Mouse (Mus musculus) liver, embryonic 14.5 days (tissue): ENCODE measurements around the gene Eno2.

Experiments used
- CTCF ChIP-seq: IDR thresholded peaks from 2 replicates; pipeline ENCODE4 v1.5.1; 2016; ENCODE audit warnings: antibody characterized with exemption, low read depth, control low read depth
- EP300 ChIP-seq: IDR thresholded peaks from 2 replicates; pipeline ENCODE4 v1.6.1; 2016; ENCODE audit warnings: antibody characterized with exemption, low read depth

GRCm38 (mm10) chr6:124728621-124729020, 40.9 kb downstream of the Eno2 start:
- no peak for TF ChIP-seq CTCF
- TF ChIP-seq EP300 = no peak
